ENCODE assay signal across 8 mouse cellular contexts in the genomic region with DNA sequence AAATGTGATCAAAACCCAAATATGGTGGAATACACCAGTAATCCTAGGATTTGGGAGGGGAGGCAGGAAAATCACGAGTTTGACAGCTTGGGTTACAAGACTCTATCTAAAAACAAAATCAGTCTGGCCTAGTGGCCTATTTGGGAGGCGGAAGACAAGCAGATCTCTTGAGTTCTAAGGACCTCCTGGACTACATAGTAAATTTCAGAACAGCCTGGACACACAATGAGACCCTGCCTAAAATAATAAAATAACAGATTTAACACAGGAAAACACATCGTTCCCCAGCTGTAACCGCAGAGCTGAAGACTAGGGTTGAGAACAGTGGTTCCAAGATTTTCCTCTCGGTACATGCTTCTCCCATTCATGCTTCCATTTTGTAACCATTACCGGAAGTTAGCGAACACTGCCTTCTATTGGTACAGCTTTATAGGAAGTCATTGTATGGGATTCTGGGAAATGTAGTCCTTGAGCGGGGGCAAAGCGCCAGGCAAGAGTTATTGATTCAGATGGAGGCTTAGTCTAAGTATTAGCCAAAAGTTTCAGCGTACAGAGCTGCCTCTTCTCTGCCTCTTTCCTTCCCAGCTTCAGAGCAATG. TPM values are rescaled to one million over a fixed set of nuclear protein-coding genes. Genes with fewer than 3 reads are reported as not detected.
DNase-seq lines count a peak whose midpoint lies in the region; ATAC-seq and TF ChIP-seq lines count a peak whose summit lies in the region.

No protein-coding gene starts in this region.

- H3K4me2 ChIP-seq in intestine, postnatal 0 days (replicated peaks; ENCODE audit: low read depth): peak overlapping the region; percentile 62

- no peak for TF ChIP-seq CTCF in cortical plate, adult 2 months (IDR thresholded peaks at IDR 0.05; ENCODE audit: extremely low read depth, insufficient read depth, low read length)
- TF ChIP-seq CTCF in intestine, postnatal 0 days (IDR thresholded peaks at IDR 0.05; ENCODE audit: low read depth): peak; percentile 52

- DNase-seq in 3134 (ENCODE audit: extremely low read depth, insufficient read length, low spot score): peak; percentile 53
- DNase-seq in gastrocnemius, postnatal 25 days: peak; percentile 31
- peak; percentile 63 to 81 for DNase-seq in left cerebral cortex, postnatal 25 days (ENCODE audit: low spot score in 2 of 2)
- DNase-seq in right cerebral cortex, postnatal 36 days (ENCODE audit: low spot score in 2 of 2): peak; percentile 47 to 64

- ATAC-seq in activated CD4-positive, CD25-positive, alpha-beta regulatory T cell, adult 4 months: peak; percentile 94
- ATAC-seq in intestine, postnatal 0 days: peak; percentile 72
- peak; percentile 97 for ATAC-seq in megakaryocyte-erythroid progenitor cell, adult 5-6 weeks (replicated peaks; ENCODE audit: low FRiP score, low TSS enrichment, poor library complexity, severe bottlenecking)

- H3K9ac ChIP-seq in intestine, postnatal 0 days (ENCODE audit: low read depth, low read length): no peak overlapping the region

- peak overlapping the region; percentile 43 for H3K4me3 ChIP-seq in cortical plate, adult 2 months (ENCODE audit: insufficient read depth, low read length)
- peak overlapping the region; percentile 36 for H3K4me3 ChIP-seq in intestine, postnatal 0 days (ENCODE audit: low read depth, low read length)

- no peaks in the 10 kb centered on the region for H3K9me3 ChIP-seq in intestine, postnatal 0 days (ENCODE audit: control insufficient read depth)

- intact Hi-C loops in left cerebral cortex, postnatal 25 days (cut with DNase I): no loop called here

- no peaks in the 10 kb centered on the region for H3K27me3 ChIP-seq in intestine, postnatal 0 days (replicated peaks; ENCODE audit: control insufficient read depth, insufficient read depth, low read length)

- no peaks in the 10 kb centered on the region for H3K4me1 ChIP-seq in cortical plate, adult 2 months (ENCODE audit: control insufficient read depth, insufficient read depth, low read length)
- 0 out of 2 replicates have a peak, but pooled peaks cover 4% of the 10 kb centered on the region for H3K4me1 ChIP-seq in intestine, postnatal 0 days (replicated peaks; ENCODE audit: control insufficient read depth, insufficient read depth, low read length)

- TF ChIP-seq POLR2A in cortical plate, adult 2 months (IDR thresholded peaks at IDR 0.05; ENCODE audit: extremely low read depth, insufficient read depth, low read length): peak; percentile 52; the same call in 1 of the 2 replicates

- no peak overlapping the region for H3K27ac ChIP-seq in cortical plate, adult 2 months (ENCODE audit: insufficient read depth, low read length)
- H3K27ac ChIP-seq in intestine, postnatal 0 days (ENCODE audit: low read depth, low read length): no peak overlapping the region

- 12% methylated on average over 10 of the region's 10 CpGs for WGBS in intestine, postnatal 0 days

- no peaks in the 10 kb centered on the region for H3K36me3 ChIP-seq in intestine, postnatal 0 days (ENCODE audit: control insufficient read depth, insufficient read depth)

RNA-seq across cellular contexts. Expression of a gene that starts 16.7 kb away (rescaled TPM):
- polyA plus RNA-seq in activated CD4-positive, CD25-positive, alpha-beta regulatory T cell, adult 4 months (2017; shearing (Covaris generic)): 1 to 10 TPM; 5.8 to 7.1 TPM
- 14.3 and 15.6 TPM in 2 replicates for polyA plus RNA-seq in cortical plate, adult 2 months (2012; rRNA removed)
- 1 to 10 TPM; 3.4 to 6.0 TPM for total RNA-seq in gastrocnemius, postnatal 25 days (2021)
- 19.9 and 20.3 TPM in 2 replicates for polyA plus RNA-seq in intestine, postnatal 0 days (2015; fragmentation: Nextera tagmentation; extraction: Ambion mirVana)
- total RNA-seq in left cerebral cortex, postnatal 25 days (2021): 10 to 100 TPM; 15.4 to 17.5 TPM
- 4.9 and 8.7 TPM in 2 replicates for total RNA-seq in megakaryocyte-erythroid progenitor cell, adult 5-6 weeks (2014; fragmentation: Nextera tagmentation)
- 8.1 and 8.6 TPM in 2 replicates for total RNA-seq in megakaryocyte-erythroid progenitor cell, adult 5-6 weeks (2017)

RNA-seq across cellular contexts. Expression of a gene that starts 25.9 kb away (rescaled TPM):
- not detected for polyA plus RNA-seq in activated CD4-positive, CD25-positive, alpha-beta regulatory T cell, adult 4 months (2017; shearing (Covaris generic))
- polyA plus RNA-seq in cortical plate, adult 2 months (2012; rRNA removed): 24.4 and 27.3 TPM in 2 replicates
- under 1 TPM; 0.38 to 0.51 TPM for total RNA-seq in gastrocnemius, postnatal 25 days (2021)
- polyA plus RNA-seq in intestine, postnatal 0 days (2015; fragmentation: Nextera tagmentation; extraction: Ambion mirVana): 0.63 and 0.99 TPM in 2 replicates
- 10 to 100 TPM; 13.7 to 16.5 TPM for total RNA-seq in left cerebral cortex, postnatal 25 days (2021)
- not detected in 2 replicates for total RNA-seq in megakaryocyte-erythroid progenitor cell, adult 5-6 weeks (2014; fragmentation: Nextera tagmentation)
- total RNA-seq in megakaryocyte-erythroid progenitor cell, adult 5-6 weeks (2017): 0.46 TPM in 1 of 2 replicates, not detected in the other

RNA-seq across cellular contexts. Expression of a gene that starts 26.0 kb away (rescaled TPM):
- 1 to 10 TPM; 2.6 to 4.7 TPM for polyA plus RNA-seq in activated CD4-positive, CD25-positive, alpha-beta regulatory T cell, adult 4 months (2017; shearing (Covaris generic))
- 57.0 and 57.7 TPM in 2 replicates for polyA plus RNA-seq in cortical plate, adult 2 months (2012; rRNA removed)
- total RNA-seq in gastrocnemius, postnatal 25 days (2021): 10 to 100 TPM in 1 of 2 experiments, 1 to 10 TPM in 1; 8.6 to 14.6 TPM
- 83.1 and 88.2 TPM in 2 replicates for polyA plus RNA-seq in intestine, postnatal 0 days (2015; fragmentation: Nextera tagmentation; extraction: Ambion mirVana)
- 10 to 100 TPM; 31.5 to 39.3 TPM for total RNA-seq in left cerebral cortex, postnatal 25 days (2021)
- total RNA-seq in megakaryocyte-erythroid progenitor cell, adult 5-6 weeks (2014; fragmentation: Nextera tagmentation): 9.1 and 11.4 TPM in 2 replicates
- 4.1 and 8.5 TPM in 2 replicates for total RNA-seq in megakaryocyte-erythroid progenitor cell, adult 5-6 weeks (2017)

RNA-seq across cellular contexts. Expression of a gene that starts 35.5 kb away (rescaled TPM):
- polyA plus RNA-seq in activated CD4-positive, CD25-positive, alpha-beta regulatory T cell, adult 4 months (2017; shearing (Covaris generic)): under 1 TPM; 0.17 to 0.36 TPM
- polyA plus RNA-seq in cortical plate, adult 2 months (2012; rRNA removed): 183 and 199 TPM in 2 replicates
- total RNA-seq in gastrocnemius, postnatal 25 days (2021): under 1 TPM; 0.56 to 0.83 TPM
- polyA plus RNA-seq in intestine, postnatal 0 days (2015; fragmentation: Nextera tagmentation; extraction: Ambion mirVana): 2.9 and 3.2 TPM in 2 replicates
- 100 to 1,000 TPM; 203 to 219 TPM for total RNA-seq in left cerebral cortex, postnatal 25 days (2021)
- total RNA-seq in megakaryocyte-erythroid progenitor cell, adult 5-6 weeks (2014; fragmentation: Nextera tagmentation): not detected in 2 replicates
- not detected in 2 replicates for total RNA-seq in megakaryocyte-erythroid progenitor cell, adult 5-6 weeks (2017)

RNA-seq across cellular contexts. Expression of a gene that starts 48.9 kb away (rescaled TPM):
- 1 to 10 TPM in 1 of 2 experiments, under 1 TPM in 1; 0.94 to 1.8 TPM for polyA plus RNA-seq in activated CD4-positive, CD25-positive, alpha-beta regulatory T cell, adult 4 months (2017; shearing (Covaris generic))
- 42.3 and 42.6 TPM in 2 replicates for polyA plus RNA-seq in cortical plate, adult 2 months (2012; rRNA removed)
- total RNA-seq in gastrocnemius, postnatal 25 days (2021): 10 to 100 TPM; 10.7 to 14.7 TPM
- polyA plus RNA-seq in intestine, postnatal 0 days (2015; fragmentation: Nextera tagmentation; extraction: Ambion mirVana): 15.5 and 18.4 TPM in 2 replicates
- total RNA-seq in left cerebral cortex, postnatal 25 days (2021): 10 to 100 TPM; 15.7 to 16.3 TPM
- 0.37 and 0.57 TPM in 2 replicates for total RNA-seq in megakaryocyte-erythroid progenitor cell, adult 5-6 weeks (2014; fragmentation: Nextera tagmentation)
- 0.15 and 0.23 TPM in 2 replicates for total RNA-seq in megakaryocyte-erythroid progenitor cell, adult 5-6 weeks (2017)

Comparison
In these comparisons a context has a peak if more than half of its experiments do, and no peak if none do; other contexts are left out.
1. RNA of a gene that starts 25.9 kb away (total RNA-seq): 13.7 to 16.5 TPM in left cerebral cortex, postnatal 25 days; 0.38 to 0.51 TPM in gastrocnemius, postnatal 25 days and 0.46 TPM in megakaryocyte-erythroid progenitor cell, adult 5-6 weeks; every median in the first group is over 4 times any median in the second.
2. Peak in every context shown above with its lines, with median percentiles within 50 percentile points of each other: DNase-seq and ATAC-seq.